Mouse (Mus musculus) G1E (cell line): Measurements from ENCODE around the gene 1700017N19Rik. TPM values are rescaled to one million over a fixed set of nuclear protein-coding genes. Genes with fewer than 3 reads are reported as not detected.

Source experiments
- ATAC-seq: 2 replicates; pipeline ENCODE4 v1.8.0; 2016; ENCODE audit warnings: mild to moderate bottlenecking; ENCODE audit not compliant: insufficient number of reproducible peaks, poor library complexity, low FRiP score, severe bottlenecking; ENCODE audit errors: extremely low read depth
- DNase-seq: peaks from one replicate; pipeline ENCODE4 v3.0.0; 2012; ENCODE audit warnings: low spot score
- H3K27me3 ChIP-seq: 2 replicates; pipeline ENCODE4 v1.6.1; 2012; ENCODE audit warnings: mild to moderate bottlenecking, low read length, inconsistent platforms; ENCODE audit not compliant: insufficient read depth
- H3K36me3 ChIP-seq: replicated peaks from 2 replicates; pipeline ENCODE3; 2012; ENCODE audit warnings: mild to moderate bottlenecking, inconsistent platforms
- H3K4me1 ChIP-seq: 2 replicates; pipeline ENCODE4 v1.6.1; 2012; ENCODE audit warnings: low read depth, low read length, inconsistent platforms, mixed read lengths; ENCODE audit not compliant: insufficient read depth
- H3K4me3 ChIP-seq: 2 replicates; pipeline ENCODE4 v1.5.1; 2012; ENCODE audit warnings: low read depth, mild to moderate bottlenecking, inconsistent platforms, low read length, moderate library complexity, mixed read lengths
- H3K9me3 ChIP-seq: replicated peaks from 2 replicates; pipeline ENCODE4 v1.6.1; 2012; ENCODE audit warnings: inconsistent platforms
- CTCF ChIP-seq: IDR thresholded peaks from 2 replicates; pipeline ENCODE4 v1.5.1; 2012; ENCODE audit warnings: low read depth, low read length, inconsistent platforms, mixed read lengths
- GATA1 ChIP-seq: IDR thresholded peaks from 2 replicates; pipeline ENCODE4 v1.6.1; 2012; ENCODE audit warnings: borderline replicate concordance, low read length, inconsistent platforms, mixed read lengths
- GATA2 ChIP-seq: IDR thresholded peaks from 2 replicates; pipeline ENCODE4 v1.6.1; 2012; ENCODE audit warnings: low read depth, low read length, inconsistent platforms, borderline replicate concordance
- POLR2AphosphoS5 ChIP-seq: IDR thresholded peaks from 2 replicates; pipeline ENCODE4 v1.6.1; 2012; ENCODE audit warnings: low read depth, low read length, inconsistent platforms; ENCODE audit not compliant: insufficient replicate concordance
- TAL1 ChIP-seq: conservative IDR thresholded peaks from 2 replicates; pipeline ENCODE4 v1.6.1; 2012; ENCODE audit warnings: low read depth, low read length, inconsistent platforms, mixed read lengths
- polyA plus RNA-seq: library from polyadenylated mRNA; stranded (reverse); fragments of >175 nt; gene quantifications from 2 replicates; pipeline ENCODE4 v1.2.3, GENCODE M21; 2012
- total RNA-seq, 2 experiments: library from RNA; stranded (forward) in 1 of 2; stranded (reverse) in 1 of 2; fragments of 200-1000 nt in 1 of 2; fragments of >200 nt in 1 of 2; fragmentation: Nextera tagmentation in 1 of 2; gene quantifications; 2 replicates each; pipeline ENCODE4 v1.2.3; 2014 to 2017

The 1700017N19Rik gene
- total and polyA plus RNA-seq, 3 experiments = not detected

- Histone ChIP-seq H3K9me3 (no peaks in the 10 kb centered on the region), H3K4me1 (no peaks in the 10 kb centered on the region), H3K36me3 (no peaks in the 10 kb centered on the region), H3K4me3 (no peak overlapping the region), H3K27me3 (no peaks in the 10 kb centered on the region)
- ATAC-seq = no peak
- no peak for DNase-seq
- TF ChIP-seq GATA1 = no peak
- TF ChIP-seq GATA2 = no peak
- TF ChIP-seq CTCF = no peak
- no peak for TF ChIP-seq POLR2AphosphoS5
- TF ChIP-seq TAL1 = no peak
Measured at GRCm38 (mm10) chr10:100645331-100645935, 55.1 kb downstream of the 1700017N19Rik start.

- Histone ChIP-seq H3K9me3 (no peaks in the 10 kb centered on the region), H3K4me3 (no peak overlapping the region), H3K36me3 (no peaks in the 10 kb centered on the region), H3K27me3 (no peaks in the 10 kb centered on the region), H3K4me1 (no peaks in the 10 kb centered on the region)
- DNase-seq = no peak
- TF ChIP-seq GATA2 (no peak), POLR2AphosphoS5 (no peak), TAL1 (no peak), GATA1 (no peak), CTCF (no peak)
- ATAC-seq = no peak
Measured at GRCm38 (mm10) chr10:100654183-100654582, 63.9 kb downstream of the 1700017N19Rik start.

- DNase-seq (no peak), ATAC-seq (no peak)
- H3K36me3 ChIP-seq = no peaks in the 10 kb centered on the region
Measured at GRCm38 (mm10) chr10:100661970-100662590, 71.8 kb downstream of the 1700017N19Rik start.

More at GRCm38 (mm10) chr10:100661970-100662590, 71.8 kb downstream of the 1700017N19Rik start:
- no peak overlapping the region for H3K4me3 ChIP-seq
- no peaks in the 10 kb centered on the region for H3K9me3 ChIP-seq
- no peaks in the 10 kb centered on the region for H3K27me3 ChIP-seq
- H3K4me1 ChIP-seq = no peaks in the 10 kb centered on the region
- no peak for TF ChIP-seq GATA2
- no peak for TF ChIP-seq CTCF

Other genes with a start within 250 kb of the 1700017N19Rik start
- gene Gm4302, start 249.6 kb upstream of the 1700017N19Rik start, total RNA-seq (2014; fragmentation: Nextera tagmentation) = not detected in 2 replicates
- not detected in 2 replicates for gene Gm4302, start 249.6 kb upstream of the 1700017N19Rik start, total RNA-seq (2017)
- not detected in 2 replicates for gene Gm4302, start 249.6 kb upstream of the 1700017N19Rik start, polyA plus RNA-seq
- not detected in 2 replicates for gene Gm4303, start 244.5 kb upstream of the 1700017N19Rik start, total RNA-seq (2014; fragmentation: Nextera tagmentation)
- gene Gm4303, start 244.5 kb upstream of the 1700017N19Rik start, total RNA-seq (2017) = not detected in 2 replicates
- gene Gm4303, start 244.5 kb upstream of the 1700017N19Rik start, polyA plus RNA-seq = not detected in 2 replicates
- not detected in 2 replicates for gene Gm4305, start 239.4 kb upstream of the 1700017N19Rik start, total RNA-seq (2014; fragmentation: Nextera tagmentation)
- gene Gm4305, start 239.4 kb upstream of the 1700017N19Rik start, total RNA-seq (2017) = not detected in 2 replicates
- not detected in 2 replicates for gene Gm4305, start 239.4 kb upstream of the 1700017N19Rik start, polyA plus RNA-seq
- gene Gm4307, start 229.1 kb upstream of the 1700017N19Rik start, total RNA-seq (2014; fragmentation: Nextera tagmentation) = not detected in 2 replicates
- not detected in 2 replicates for gene Gm4307, start 229.1 kb upstream of the 1700017N19Rik start, total RNA-seq (2017)
- not detected in 2 replicates for gene Gm4307, start 229.1 kb upstream of the 1700017N19Rik start, polyA plus RNA-seq
- not detected in 2 replicates for gene Gm4312, start 207.9 kb upstream of the 1700017N19Rik start, total RNA-seq (2014; fragmentation: Nextera tagmentation)
- not detected in 2 replicates for gene Gm4312, start 207.9 kb upstream of the 1700017N19Rik start, total RNA-seq (2017)
- not detected in 2 replicates for gene Gm4312, start 207.9 kb upstream of the 1700017N19Rik start, polyA plus RNA-seq
- 75.6 and 86.8 TPM in 2 replicates for gene Tmtc3, start 103.1 kb upstream of the 1700017N19Rik start, total RNA-seq (2014; fragmentation: Nextera tagmentation)
- gene Tmtc3, start 103.1 kb upstream of the 1700017N19Rik start, total RNA-seq (2017) = 9.8 and 12.3 TPM in 2 replicates
- gene Tmtc3, start 103.1 kb upstream of the 1700017N19Rik start, polyA plus RNA-seq = 4.7 and 8.5 TPM in 2 replicates
- gene Cep290, start 102.9 kb upstream of the 1700017N19Rik start, total RNA-seq (2014; fragmentation: Nextera tagmentation) = 45.9 and 49.4 TPM in 2 replicates
- 23.3 and 28.6 TPM in 2 replicates for gene Cep290, start 102.9 kb upstream of the 1700017N19Rik start, total RNA-seq (2017)
- 0.58 and 1.0 TPM in 2 replicates for gene Cep290, start 102.9 kb upstream of the 1700017N19Rik start, polyA plus RNA-seq
- 31.5 and 45.5 TPM in 2 replicates for gene 4930430F08Rik, start 61 bp upstream of the 1700017N19Rik start, total RNA-seq (2014; fragmentation: Nextera tagmentation)
- gene 4930430F08Rik, start 61 bp upstream of the 1700017N19Rik start, total RNA-seq (2017) = 21.0 and 23.3 TPM in 2 replicates
- 3.8 and 5.2 TPM in 2 replicates for gene 4930430F08Rik, start 61 bp upstream of the 1700017N19Rik start, polyA plus RNA-seq